Mouse (Mus musculus) hindbrain, embryonic 11.5 days (tissue): Measurements from ENCODE around the gene Lekr1. TPM values are rescaled to one million over a fixed set of nuclear protein-coding genes. Genes with fewer than 3 reads are reported as not detected.
A peak's percentile ranks its signal among the peaks of the same experiment; 100 is the strongest.

Experiments
- ATAC-seq: fragments of 200-750 bp; cut with Nextera tagmentation; 2 replicates; pipeline ENCODE4 v1.8.0; 2017; ENCODE audit warnings: mild to moderate bottlenecking, moderate TSS enrichment, moderate library complexity; ENCODE audit not compliant: low FRiP score
- DNase-seq: peaks from one replicate; pipeline ENCODE4 v3.0.0-alpha.2; 2015; ENCODE audit warnings: low spot score
- H3K27ac ChIP-seq: fragments of 300-500 bp; sonication (generic); 2 replicates; pipeline ENCODE4 v1.5.1; 2014; ENCODE audit warnings: mild to moderate bottlenecking, low read depth, low read length
- H3K27me3 ChIP-seq: fragments of 300-500 bp; sonication (generic); 2 replicates; pipeline ENCODE4 v1.6.1; 2014; ENCODE audit warnings: mild to moderate bottlenecking, low read length, moderate library complexity, mixed read lengths; ENCODE audit not compliant: control insufficient read depth, insufficient read depth
- H3K36me3 ChIP-seq: fragments of 300-500 bp; sonication (generic); 2 replicates; pipeline ENCODE4 v1.6.1; 2014; ENCODE audit warnings: mild to moderate bottlenecking, low read length, moderate library complexity, mixed read lengths; ENCODE audit not compliant: control insufficient read depth, insufficient read depth
- H3K4me1 ChIP-seq: fragments of 300-500 bp; sonication (generic); replicated peaks from 2 replicates; pipeline ENCODE4 v1.6.1; 2014; ENCODE audit warnings: low read length, mixed read lengths; ENCODE audit not compliant: control insufficient read depth, insufficient read depth
- H3K4me2 ChIP-seq: fragments of 300-500 bp; sonication (generic); replicated peaks from 2 replicates; pipeline ENCODE4 v1.6.1; 2014; ENCODE audit warnings: mild to moderate bottlenecking, low read depth, low read length
- H3K4me3 ChIP-seq: fragments of 300-500 bp; sonication (generic); 2 replicates; pipeline ENCODE4 v1.5.1; 2014; ENCODE audit warnings: low read depth, low read length
- H3K9ac ChIP-seq: fragments of 300-500 bp; sonication (generic); 2 replicates; pipeline ENCODE4 v1.6.1; 2014; ENCODE audit warnings: low read depth, low read length
- H3K9me3 ChIP-seq: fragments of 300-500 bp; sonication (generic); 2 replicates; pipeline ENCODE4 v1.6.1; 2016; ENCODE audit warnings: low read length; ENCODE audit not compliant: control insufficient read depth
- WGBS: fragments of 180-500 bp; shearing (Covaris S2); extraction: QIAGEN DNeasy Blood & Tissue Kit; methylation state at CpG from one replicate; pipeline ENCODE4 v1.1.7; 2014; 5-methylcytosine and 5-hydroxymethylcytosine counted together
- polyA plus RNA-seq: library from polyadenylated mRNA; unstranded; fragments of >200 nt; fragmentation: Nextera tagmentation; extraction: Ambion mirVana; gene quantifications from 2 replicates; pipeline ENCODE4 v1.2.1, GENCODE M21; 2014

The Lekr1 gene
- polyA plus RNA-seq, 1 experiment from 2014 or later: 7.6 TPM

- 4% methylated on average over 12 of the region's 12 CpGs for WGBS
- H3K4me2 ChIP-seq: peak overlapping the region; percentile 9; the same call in 1 of the 2 replicates
- no peaks in the 10 kb centered on the region for H3K4me1 ChIP-seq
- H3K36me3 ChIP-seq: no peaks in the 10 kb centered on the region
- no peaks in the 10 kb centered on the region for H3K9me3 ChIP-seq
- DNase-seq (peak; percentile 76), ATAC-seq (peak; percentile 91)
- H3K4me3 ChIP-seq: no peak overlapping the region
- H3K27me3 ChIP-seq: no peaks in the 10 kb centered on the region
- H3K9ac ChIP-seq: no peak overlapping the region
- H3K27ac ChIP-seq: peak overlapping the region; percentile 0; the same call in 1 of the 2 replicates
Measured at GRCm38 (mm10) chr3:65871188-65871603, 205.2 kb downstream of the Lekr1 start.

DNA sequence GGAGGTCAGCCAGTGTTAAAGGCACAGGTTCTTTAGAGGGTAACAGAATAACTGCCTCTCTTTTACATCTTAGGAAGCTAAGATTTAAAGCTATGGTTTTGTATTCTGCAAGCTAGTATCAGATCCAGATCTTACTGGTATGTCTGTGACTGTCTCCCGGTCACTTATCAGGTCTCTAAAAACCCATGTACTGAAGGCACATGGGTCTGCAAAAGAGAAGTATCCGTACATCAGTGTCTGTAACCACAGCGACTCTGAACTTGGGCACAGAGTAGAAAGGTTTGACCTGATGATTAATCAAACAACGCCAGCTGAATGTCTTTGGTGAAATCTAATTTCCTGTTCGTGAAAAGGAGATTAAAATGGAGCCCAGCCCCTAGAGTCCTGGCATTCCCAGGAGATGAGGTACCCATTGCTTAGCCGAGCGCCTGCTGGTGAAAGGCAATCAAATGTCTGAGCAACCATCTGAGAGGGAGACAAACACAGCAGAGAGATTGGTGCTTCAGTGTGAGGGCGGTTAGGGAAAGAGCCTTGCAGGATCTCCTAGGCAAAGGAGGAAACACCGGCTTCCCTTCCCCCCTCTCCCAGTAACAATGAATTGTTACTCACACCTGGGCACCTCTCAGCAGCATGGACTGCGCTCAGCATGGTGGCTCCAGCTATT lies 205.7 kb downstream of the Lekr1 start:
- no peaks in the 10 kb centered on the region for H3K27me3 ChIP-seq
- H3K27ac ChIP-seq: peak overlapping the region; percentile 0; the same call in 1 of the 2 replicates
- WGBS: 35% methylated on average over 10 of the region's 10 CpGs
- no peaks in the 10 kb centered on the region for H3K36me3 ChIP-seq
- no peaks in the 10 kb centered on the region for H3K9me3 ChIP-seq
- ATAC-seq (peak; percentile 56), DNase-seq (peak; percentile 34)
- H3K4me2 ChIP-seq: no peak overlapping the region
- no peaks in the 10 kb centered on the region for H3K4me1 ChIP-seq
- no peak overlapping the region for H3K9ac ChIP-seq
- no peak overlapping the region for H3K4me3 ChIP-seq

- no peaks in the 10 kb centered on the region for H3K9me3 ChIP-seq
- 84% methylated on average over 13 of the region's 13 CpGs for WGBS
- H3K4me3 ChIP-seq: no peak overlapping the region
- no peaks in the 10 kb centered on the region for H3K36me3 ChIP-seq
- H3K9ac ChIP-seq: no peak overlapping the region
- H3K27me3 ChIP-seq: no peaks in the 10 kb centered on the region
- H3K4me1 ChIP-seq: no peaks in the 10 kb centered on the region
- DNase-seq (no peak), ATAC-seq (no peak)
- no peak overlapping the region for H3K27ac ChIP-seq
- no peak overlapping the region for H3K4me2 ChIP-seq
Measured at GRCm38 (mm10) chr3:65873093-65873830, 207.2 kb downstream of the Lekr1 start.

Other genes starting within 250 kb of the Lekr1 start
- gene Tiparp, start 137.8 kb upstream of the Lekr1 start, polyA plus RNA-seq: 41.1 and 41.2 TPM in 2 replicates